In genomic region chr4:97774446-97774950, GRCm38 (mm10) we compare ENCODE assay signal across 10 mouse cellular contexts. TPM values are rescaled to one million over a fixed set of nuclear protein-coding genes. Genes with fewer than 3 reads are reported as not detected.
DNase-seq lines count a peak whose midpoint lies in the region; ATAC-seq and TF ChIP-seq lines count a peak whose summit lies in the region.
"Had no signal": no experiment of that assay in that cellular context is flagged by ENCODE, and none has a peak within 500 bp of the region (broad histone marks: within the 10 kb centered on the region; RNA-seq: fewer than 3 reads in every experiment).

No protein-coding gene starts in this region.

- DNase-seq in kidney, adult 2 months, result no peak
- no peak for DNase-seq in kidney, postnatal 36 days
- DNase-seq in embryonic facial prominence, embryonic 11.5 days (ENCODE audit: low spot score), result no peak
- no peak for DNase-seq in hindbrain, embryonic 14.5 days (ENCODE audit: low spot score)
- no peak for DNase-seq in midbrain, embryonic 14.5 days
- no peak for DNase-seq in gastrocnemius, postnatal 10 days
- DNase-seq in urinary bladder, adult 18-20 months (ENCODE audit: low spot score in 2 of 2), result no peak

- H3K4me1 ChIP-seq in kidney, adult 2 months (ENCODE audit: control insufficient read depth, insufficient read depth, low read length), result no peaks in the 10 kb centered on the region; the same call in 1 of the 2 replicates
- no peaks in the 10 kb centered on the region for H3K4me1 ChIP-seq in embryonic facial prominence, embryonic 11.5 days (ENCODE audit: control insufficient read depth, insufficient read depth, low read length)
- H3K4me1 ChIP-seq in hindbrain, embryonic 14.5 days (replicated peaks; ENCODE audit: control insufficient read depth, insufficient read depth, low read length), result 0 out of 2 replicates have a peak, but pooled peaks cover 3% of the 10 kb centered on the region
- H3K4me1 ChIP-seq in midbrain, embryonic 14.5 days (ENCODE audit: control insufficient read depth, insufficient read depth, low read length), result peaks cover 10% of the 10 kb centered on the region; the same call in 1 of the 2 replicates

- H3K27me3 ChIP-seq in kidney, adult 2 months (replicated peaks; ENCODE audit: control insufficient read depth, insufficient read depth, low read length), result no peaks in the 10 kb centered on the region
- H3K27me3 ChIP-seq in embryonic facial prominence, embryonic 11.5 days (ENCODE audit: control insufficient read depth, insufficient read depth, low read length), result no peaks in the 10 kb centered on the region
- peaks cover 21% of the 10 kb centered on the region; the same call in 1 of the 2 replicates for H3K27me3 ChIP-seq in hindbrain, embryonic 14.5 days (ENCODE audit: control insufficient read depth, insufficient read depth, low read length)
- peaks cover 31% of the 10 kb centered on the region; the same call in 1 of the 2 replicates for H3K27me3 ChIP-seq in midbrain, embryonic 14.5 days (ENCODE audit: control insufficient read depth, insufficient read depth, low read length)

- H3K9ac ChIP-seq in embryonic facial prominence, embryonic 11.5 days (replicated peaks; ENCODE audit: low read length), result peak overlapping the region; percentile 26
- H3K9ac ChIP-seq in hindbrain, embryonic 14.5 days, result 0 out of 2 replicates have a peak overlapping the region, but pooled peaks have one; percentile 44
- H3K9ac ChIP-seq in midbrain, embryonic 14.5 days (replicated peaks; ENCODE audit: low read length), result no peak overlapping the region; the same call in 1 of the 2 replicates

- no peak for ATAC-seq in embryonic facial prominence, embryonic 11.5 days (replicated peaks; ENCODE audit: insufficient number of reproducible peaks, low FRiP score, low TSS enrichment, low read depth)
- no peak for ATAC-seq in hindbrain, embryonic 14.5 days (ENCODE audit: low FRiP score)
- no peak for ATAC-seq in midbrain, embryonic 14.5 days (ENCODE audit: low FRiP score, low TSS enrichment)
- ATAC-seq in erythroid progenitor cell, adult 5-6 weeks (replicated peaks; ENCODE audit: low FRiP score, poor library complexity, severe bottlenecking), result no peak

- H3K9me3 ChIP-seq in embryonic facial prominence, embryonic 11.5 days (replicated peaks; ENCODE audit: control insufficient read depth, low read length), result no peaks in the 10 kb centered on the region
- H3K9me3 ChIP-seq in hindbrain, embryonic 14.5 days (ENCODE audit: control insufficient read depth, low read length), result no peaks in the 10 kb centered on the region
- no peaks in the 10 kb centered on the region for H3K9me3 ChIP-seq in midbrain, embryonic 14.5 days (ENCODE audit: control insufficient read depth, low read length)

- no peak overlapping the region for H3K4me3 ChIP-seq in kidney, adult 2 months (ENCODE audit: insufficient read depth, low read depth, low read length)
- H3K4me3 ChIP-seq in embryonic facial prominence, embryonic 11.5 days (ENCODE audit: low read depth, low read length), result peak overlapping the region; percentile 18; the same call in 1 of the 2 replicates
- H3K4me3 ChIP-seq in hindbrain, embryonic 14.5 days (replicated peaks; ENCODE audit: low read length), result peak overlapping the region; percentile 13
- H3K4me3 ChIP-seq in midbrain, embryonic 14.5 days (replicated peaks; ENCODE audit: low read depth, low read length), result no peak overlapping the region

- TF ChIP-seq POLR2A in kidney, adult 2 months (IDR thresholded peaks at IDR 0.05; ENCODE audit: low read depth, low read length), result no peak

- no peak for TF ChIP-seq CTCF in kidney, adult 2 months (conservative IDR thresholded peaks at IDR 0.05; ENCODE audit: insufficient read depth, insufficient read length, low read depth, low read length)

- no peak overlapping the region; the same call in 1 of the 2 replicates for H3K4me2 ChIP-seq in embryonic facial prominence, embryonic 11.5 days (ENCODE audit: low read depth, low read length)
- peak overlapping the region; percentile 92 for H3K4me2 ChIP-seq in hindbrain, embryonic 14.5 days (replicated peaks)
- H3K4me2 ChIP-seq in midbrain, embryonic 14.5 days (ENCODE audit: low read length), result peak overlapping the region; percentile 90

- no peaks in the 10 kb centered on the region for H3K36me3 ChIP-seq in kidney, adult 2 months (ENCODE audit: control insufficient read depth, insufficient read depth, low read length)
- no peaks in the 10 kb centered on the region for H3K36me3 ChIP-seq in embryonic facial prominence, embryonic 11.5 days (replicated peaks; ENCODE audit: control insufficient read depth, insufficient read depth, low read depth, low read length)
- no peaks in the 10 kb centered on the region for H3K36me3 ChIP-seq in hindbrain, embryonic 14.5 days (replicated peaks; ENCODE audit: control insufficient read depth, insufficient read depth)
- H3K36me3 ChIP-seq in midbrain, embryonic 14.5 days (ENCODE audit: control insufficient read depth, insufficient read depth, low read length), result no peaks in the 10 kb centered on the region

- 34% methylated on average over 4 of the region's 4 CpGs for WGBS in kidney, adult 2 months
- WGBS in embryonic facial prominence, embryonic 11.5 days, result 16% methylated on average over 4 of the region's 4 CpGs
- WGBS in hindbrain, embryonic 14.5 days, result 19% methylated on average over 4 of the region's 4 CpGs
- WGBS in midbrain, embryonic 14.5 days, result 14% methylated on average over 4 of the region's 4 CpGs

- H3K27ac ChIP-seq in kidney, adult 2 months (ENCODE audit: insufficient read depth, low read depth, low read length), result peak overlapping the region; percentile 85; the same call in 1 of the 2 replicates
- H3K27ac ChIP-seq in embryonic facial prominence, embryonic 11.5 days (replicated peaks; ENCODE audit: low read depth, low read length), result peak overlapping the region; percentile 54
- H3K27ac ChIP-seq in hindbrain, embryonic 14.5 days, result peak overlapping the region; percentile 81
- H3K27ac ChIP-seq in midbrain, embryonic 14.5 days (replicated peaks; ENCODE audit: low read depth, low read length), result 0 out of 2 replicates have a peak overlapping the region, but pooled peaks have one; percentile 42
- H3K27ac ChIP-seq: macrophage had no signal

RNA-seq across cellular contexts. Expression of gene Nfia, which starts 2.0 kb away (rescaled TPM):
- polyA plus RNA-seq in kidney, adult 2 months (2012; rRNA removed), result 46.5 and 47.1 TPM in 2 replicates
- 23.1 and 23.5 TPM in 2 replicates for polyA plus RNA-seq in embryonic facial prominence, embryonic 11.5 days (2014; fragmentation: Nextera tagmentation; extraction: Ambion mirVana)
- polyA plus RNA-seq in hindbrain, embryonic 14.5 days (2014; fragmentation: Nextera tagmentation; extraction: Ambion mirVana), result 47.8 and 49.2 TPM in 2 replicates
- polyA plus RNA-seq in midbrain, embryonic 14.5 days (2014; fragmentation: Nextera tagmentation; extraction: Ambion mirVana), result 30.1 and 37.2 TPM in 2 replicates
- 100 to 1,000 TPM; 111 to 124 TPM for total RNA-seq in gastrocnemius, postnatal 10 days (2021)
- 21.8 and 54.4 TPM in 2 replicates for total RNA-seq in erythroid progenitor cell, adult 5-6 weeks (2015; ENCODE audit: low replicate concordance)
- 2.2 and 2.7 TPM in 2 replicates for total RNA-seq in erythroid progenitor cell, adult 5-6 weeks (2017; ENCODE audit: low replicate concordance)

RNA-seq across cellular contexts. Expression of gene E130114P18Rik, which starts 3.4 kb away (rescaled TPM):
- polyA plus RNA-seq in kidney, adult 2 months (2012; rRNA removed), result 0.10 and 0.45 TPM in 2 replicates
- 9.5 and 12.1 TPM in 2 replicates for polyA plus RNA-seq in embryonic facial prominence, embryonic 11.5 days (2014; fragmentation: Nextera tagmentation; extraction: Ambion mirVana)
- polyA plus RNA-seq in hindbrain, embryonic 14.5 days (2014; fragmentation: Nextera tagmentation; extraction: Ambion mirVana), result 26.3 and 28.0 TPM in 2 replicates
- 22.4 and 23.6 TPM in 2 replicates for polyA plus RNA-seq in midbrain, embryonic 14.5 days (2014; fragmentation: Nextera tagmentation; extraction: Ambion mirVana)
- total RNA-seq in gastrocnemius, postnatal 10 days (2021), result 1 to 10 TPM; 1.4 TPM
- not detected in 2 replicates for total RNA-seq in erythroid progenitor cell, adult 5-6 weeks (2015; ENCODE audit: low replicate concordance)
- not detected in 2 replicates for total RNA-seq in erythroid progenitor cell, adult 5-6 weeks (2017; ENCODE audit: low replicate concordance)
- total RNA-seq: ES-E14 had no signal
- polyA plus RNA-seq: macrophage had no signal

Comparison
In these comparisons a context has a peak if more than half of its experiments do, and no peak if none do; other contexts are left out.
1. H3K4me3 ChIP-seq: peak in embryonic facial prominence, embryonic 11.5 days (single experiment) and hindbrain, embryonic 14.5 days (single experiment); none in kidney, adult 2 months (single experiment) and midbrain, embryonic 14.5 days (single experiment).
2. Peak in every context shown above with its lines, with median percentiles within 50 percentile points of each other: H3K27ac ChIP-seq.